Mouse (Mus musculus) midbrain, embryonic 14.5 days (tissue): ENCODE results near the gene Dcdc2a. TPM values are rescaled to one million over a fixed set of nuclear protein-coding genes. Genes with fewer than 3 reads are reported as not detected.

ENCODE experiments used
- ATAC-seq: fragments of 200-750 bp; cut with Nextera tagmentation; 2 replicates; pipeline ENCODE4 v1.8.0; 2017; ENCODE audit warnings: moderate number of reproducible peaks, moderate library complexity; ENCODE audit not compliant: low FRiP score, low TSS enrichment
- DNase-seq: peaks from one replicate; pipeline ENCODE4 v3.0.0-alpha.2; 2015
- H3K27ac ChIP-seq: fragments of 300-500 bp; sonication (generic); replicated peaks from 2 replicates; pipeline ENCODE4 v1.5.1; 2014; ENCODE audit warnings: mild to moderate bottlenecking, low read depth, low read length, moderate library complexity
- H3K27me3 ChIP-seq: fragments of 300-500 bp; sonication (generic); 2 replicates; pipeline ENCODE4 v1.6.1; 2014; ENCODE audit warnings: low read length, control low read depth, mixed read lengths; ENCODE audit not compliant: control insufficient read depth, insufficient read depth
- H3K36me3 ChIP-seq: fragments of 300-500 bp; sonication (generic); 2 replicates; pipeline ENCODE4 v1.6.1; 2014; ENCODE audit warnings: low read length, control low read depth; ENCODE audit not compliant: control insufficient read depth, insufficient read depth
- H3K4me1 ChIP-seq: fragments of 300-500 bp; sonication (generic); 2 replicates; pipeline ENCODE4 v1.6.1; 2014; ENCODE audit warnings: mild to moderate bottlenecking, antibody characterized with exemption, low read length, control low read depth; ENCODE audit not compliant: control insufficient read depth, insufficient read depth
- H3K4me2 ChIP-seq: fragments of 300-500 bp; sonication (generic); 2 replicates; pipeline ENCODE4 v1.6.1; 2014; ENCODE audit warnings: mild to moderate bottlenecking, low read length, moderate library complexity
- H3K4me3 ChIP-seq: fragments of 300-500 bp; sonication (generic); replicated peaks from 2 replicates; pipeline ENCODE4 v1.5.1; 2014; ENCODE audit warnings: low read depth, low read length
- H3K9ac ChIP-seq: fragments of 300-500 bp; sonication (generic); replicated peaks from 2 replicates; pipeline ENCODE4 v1.6.1; 2014; ENCODE audit warnings: mild to moderate bottlenecking, low read length, moderate library complexity
- H3K9me3 ChIP-seq: fragments of 300-500 bp; sonication (generic); 2 replicates; pipeline ENCODE4 v1.6.1; 2016; ENCODE audit warnings: low read length, control low read depth, mixed read lengths; ENCODE audit not compliant: control insufficient read depth
- WGBS: fragments of 180-500 bp; shearing (Covaris S2); extraction: QIAGEN DNeasy Blood & Tissue Kit; methylation state at CpG from one replicate; pipeline ENCODE4 v1.1.7; 2014; 5-methylcytosine and 5-hydroxymethylcytosine counted together
- polyA plus RNA-seq: library from polyadenylated mRNA; unstranded; fragments of >200 nt; fragmentation: Nextera tagmentation; extraction: Ambion mirVana; gene quantifications from 2 replicates; pipeline ENCODE4 v1.2.1, GENCODE M21; 2014

Dcdc2a gene
- polyA plus RNA-seq, 1 experiment from 2014 or later, result 5.1 TPM

GRCm38 (mm10) chr13:25195706-25196105 is 139.9 kb downstream of the Dcdc2a start:
- whole genome bisulfite sequencing, result 93% methylated on average over 10 of the region's 10 CpGs
- Histone ChIP-seq H3K4me2 (no peak overlapping the region), H3K36me3 (no peaks in the 10 kb centered on the region), H3K4me3 (no peak overlapping the region), H3K27me3 (no peaks in the 10 kb centered on the region), H3K9ac (no peak overlapping the region), H3K27ac (no peak overlapping the region), H3K9me3 (no peaks in the 10 kb centered on the region), H3K4me1 (no peaks in the 10 kb centered on the region)
- DNase-seq (no peak), ATAC-seq (no peak)

GRCm38 (mm10) chr13:25199916-25200315 is 144.1 kb downstream of the Dcdc2a start:
- Histone ChIP-seq H3K4me2 (no peak overlapping the region), H3K27ac (no peak overlapping the region), H3K36me3 (no peaks in the 10 kb centered on the region), H3K9ac (no peak overlapping the region), H3K4me1 (no peaks in the 10 kb centered on the region), H3K27me3 (no peaks in the 10 kb centered on the region), H3K9me3 (no peaks in the 10 kb centered on the region), H3K4me3 (no peak overlapping the region)
- no peak for ATAC-seq
- WGBS, result 72% methylated on average over 3 of the region's 3 CpGs
- no peak for DNase-seq

- WGBS, result 90% methylated on average over 5 of the region's 5 CpGs
- Histone ChIP-seq H3K4me1 (no peaks in the 10 kb centered on the region), H3K36me3 (no peaks in the 10 kb centered on the region), H3K9me3 (no peaks in the 10 kb centered on the region), H3K27ac (no peak overlapping the region), H3K27me3 (no peaks in the 10 kb centered on the region), H3K4me2 (no peak overlapping the region), H3K4me3 (no peak overlapping the region), H3K9ac (no peak overlapping the region)
- no peak for DNase-seq
- ATAC-seq, result no peak
Observed at GRCm38 (mm10) chr13:25206950-25207349, 151.1 kb downstream of the Dcdc2a start.

GRCm38 (mm10) chr13:25218394-25218793 is 162.6 kb downstream of the Dcdc2a start:
- Histone ChIP-seq H3K27ac (no peak overlapping the region), H3K9me3 (no peaks in the 10 kb centered on the region), H3K9ac (no peak overlapping the region), H3K4me3 (no peak overlapping the region), H3K27me3 (no peaks in the 10 kb centered on the region), H3K36me3 (no peaks in the 10 kb centered on the region), H3K4me1 (no peaks in the 10 kb centered on the region), H3K4me2 (no peak overlapping the region)
- ATAC-seq, result no peak
- no peak for DNase-seq
- 85% methylated on average over 1 of the region's 1 CpGs for WGBS

GRCm38 (mm10) chr13:25220186-25220787 is 164.5 kb downstream of the Dcdc2a start:
- DNase-seq (no peak), ATAC-seq (no peak)
- Histone ChIP-seq H3K9me3 (no peaks in the 10 kb centered on the region), H3K4me2 (no peak overlapping the region), H3K4me1 (no peaks in the 10 kb centered on the region), H3K27me3 (no peaks in the 10 kb centered on the region), H3K4me3 (no peak overlapping the region), H3K36me3 (no peaks in the 10 kb centered on the region), H3K27ac (no peak overlapping the region), H3K9ac (no peak overlapping the region)
- WGBS, result 77% methylated on average over 5 of the region's 5 CpGs

GRCm38 (mm10) chr13:25251893-25252292 is 196.1 kb downstream of the Dcdc2a start:
- 83% methylated on average over 1 of the region's 1 CpGs for WGBS
- Histone ChIP-seq H3K9ac (no peak overlapping the region), H3K4me3 (no peak overlapping the region), H3K9me3 (no peaks in the 10 kb centered on the region), H3K4me2 (no peak overlapping the region), H3K4me1 (no peaks in the 10 kb centered on the region), H3K27ac (no peak overlapping the region), H3K36me3 (no peaks in the 10 kb centered on the region), H3K27me3 (no peaks in the 10 kb centered on the region)
- ATAC-seq (no peak), DNase-seq (no peak)

- Histone ChIP-seq H3K9me3 (no peaks in the 10 kb centered on the region), H3K9ac (no peak overlapping the region), H3K27ac (no peak overlapping the region), H3K4me2 (no peak overlapping the region), H3K4me3 (no peak overlapping the region), H3K36me3 (no peaks in the 10 kb centered on the region), H3K4me1 (no peaks in the 10 kb centered on the region), H3K27me3 (no peaks in the 10 kb centered on the region)
- no peak for DNase-seq
- 88% methylated on average over 9 of the region's 9 CpGs for WGBS
- no peak for ATAC-seq
Observed at GRCm38 (mm10) chr13:25254478-25255263, 198.9 kb downstream of the Dcdc2a start.

GRCm38 (mm10) chr13:25257608-25258007 is 201.8 kb downstream of the Dcdc2a start:
- Histone ChIP-seq H3K9me3 (no peaks in the 10 kb centered on the region), H3K27ac (no peak overlapping the region), H3K4me1 (no peaks in the 10 kb centered on the region), H3K9ac (no peak overlapping the region), H3K36me3 (no peaks in the 10 kb centered on the region), H3K27me3 (no peaks in the 10 kb centered on the region), H3K4me3 (no peak overlapping the region), H3K4me2 (no peak overlapping the region)
- no peak for DNase-seq
- no peak for ATAC-seq
- WGBS, result 86% methylated on average over 6 of the region's 6 CpGs
